Mouse (Mus musculus): ENCODE measurements around the gene Ptprd. TPM values are rescaled to one million over a fixed set of nuclear protein-coding genes. Genes with fewer than 3 reads are reported as not detected.

Gene Ptprd
- polyA plus RNA-seq (2015; fragmentation: Nextera tagmentation; extraction: Ambion mirVana), result 11.6 and 14.0 TPM in 2 replicates

GRCm38 (mm10) chr4:78211529-78212494 lies at the start of gene Ptprd:
Gene Ptprd (minus strand): TSS chr4:78211961.
- Histone ChIP-seq H3K27ac (ENCODE audit: low read length) (no peak within 1 kb of the TSS), H3K4me2 (ENCODE audit: low read depth, low read length) (peak within 1 kb of the TSS; percentile 84), H3K4me3 (ENCODE audit: low read length) (peak within 1 kb of the TSS; percentile 49), H3K9ac (ENCODE audit: low read length) (no peak within 1 kb of the TSS), H3K27me3 (ENCODE audit: control insufficient read depth, insufficient read depth, low read depth, low read length) (peaks cover 21% of the 10 kb centered on the region), H3K36me3 (ENCODE audit: control insufficient read depth, insufficient read depth, low read length) (no peaks in the 10 kb centered on the region), H3K4me1 (replicated peaks; ENCODE audit: control insufficient read depth, insufficient read depth, low read length) (no peaks in the 10 kb centered on the region), H3K9me3 (ENCODE audit: control insufficient read depth, low read length) (no peaks in the 10 kb centered on the region)
- WGBS, result 2% methylated on average over 58 of the region's 86 CpGs
- peak; percentile 60; the same call in 1 of the 2 replicates for ATAC-seq (ENCODE audit: low read depth)

DNA sequence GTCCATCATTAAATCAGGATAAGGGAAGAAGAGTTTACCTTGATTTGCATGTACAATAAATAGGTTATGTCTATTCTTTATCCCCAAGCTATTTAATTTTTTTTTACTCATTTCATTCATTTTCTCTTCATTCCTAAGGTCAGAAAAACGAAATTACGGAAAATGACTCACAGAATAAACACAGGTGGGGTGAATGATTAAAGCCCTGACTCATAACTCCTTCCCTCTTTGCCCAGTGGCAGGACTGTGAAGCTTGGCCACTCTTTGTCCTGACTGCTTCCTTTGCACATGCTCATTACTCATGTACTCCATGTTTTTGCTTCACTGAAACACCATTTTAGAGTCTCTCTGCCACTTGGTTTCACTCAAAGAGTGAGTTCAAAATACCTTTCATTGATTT lies 24.1 kb upstream of the Ptprd start:
- Histone ChIP-seq H3K27ac (ENCODE audit: low read length) (no peak overlapping the region), H3K4me2 (ENCODE audit: low read depth, low read length) (no peak overlapping the region), H3K27me3 (ENCODE audit: control insufficient read depth, insufficient read depth, low read depth, low read length) (no peaks in the 10 kb centered on the region), H3K4me1 (replicated peaks; ENCODE audit: control insufficient read depth, insufficient read depth, low read length) (no peaks in the 10 kb centered on the region), H3K9ac (ENCODE audit: low read length) (no peak overlapping the region), H3K36me3 (ENCODE audit: control insufficient read depth, insufficient read depth, low read length) (no peaks in the 10 kb centered on the region), H3K9me3 (ENCODE audit: control insufficient read depth, low read length) (no peaks in the 10 kb centered on the region), H3K4me3 (ENCODE audit: low read length) (no peak overlapping the region)
- ATAC-seq (ENCODE audit: low read depth), result no peak
- WGBS, result 62% methylated on average over 2 of the region's 2 CpGs

DNA sequence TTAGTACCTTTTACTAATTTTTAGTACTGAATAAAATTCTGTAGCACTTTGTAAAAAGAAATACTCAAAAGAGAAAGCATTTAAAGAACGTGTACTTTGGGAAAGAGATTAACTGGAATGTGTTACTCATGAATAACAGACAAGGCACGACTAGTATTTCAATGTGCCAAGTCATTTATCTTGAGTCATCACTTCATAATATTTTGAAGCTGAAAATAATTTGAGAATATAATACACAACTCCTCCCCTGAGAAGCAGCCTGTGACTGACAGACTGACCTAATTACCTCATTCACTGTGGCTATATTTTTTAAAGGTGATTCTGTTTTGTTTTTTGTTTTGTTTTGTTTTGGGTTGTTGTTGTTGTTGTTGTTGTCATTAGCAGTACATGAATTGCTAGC lies 23.6 kb upstream of the Ptprd start:
- no peak overlapping the region for H3K9ac ChIP-seq (ENCODE audit: low read length)

DNA sequence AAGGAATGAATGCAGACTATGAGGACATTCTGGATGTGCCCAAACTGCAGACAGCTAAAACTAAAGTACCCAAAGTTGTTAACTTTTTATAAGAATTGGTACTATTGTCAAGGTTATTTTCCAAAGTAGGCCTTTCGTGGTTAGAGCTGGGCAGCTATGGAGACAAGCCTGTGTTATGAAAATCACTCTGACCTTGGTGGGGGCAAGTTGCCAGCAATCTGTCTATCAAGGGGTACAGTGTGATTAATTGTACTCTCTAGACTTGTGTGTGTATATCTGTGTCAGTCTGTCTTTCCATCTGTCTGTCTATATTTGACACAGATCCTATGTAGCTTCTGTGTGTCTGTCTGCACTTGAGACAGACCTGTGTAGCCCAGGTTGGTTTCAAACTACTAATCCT lies 22.9 kb upstream of the Ptprd start:
- Histone ChIP-seq H3K27ac (ENCODE audit: low read length) (no peak overlapping the region), H3K9ac (ENCODE audit: low read length) (no peak overlapping the region), H3K4me1 (replicated peaks; ENCODE audit: control insufficient read depth, insufficient read depth, low read length) (no peaks in the 10 kb centered on the region), H3K36me3 (ENCODE audit: control insufficient read depth, insufficient read depth, low read length) (no peaks in the 10 kb centered on the region), H3K4me3 (ENCODE audit: low read length) (no peak overlapping the region), H3K9me3 (ENCODE audit: control insufficient read depth, low read length) (no peaks in the 10 kb centered on the region), H3K27me3 (ENCODE audit: control insufficient read depth, insufficient read depth, low read depth, low read length) (no peaks in the 10 kb centered on the region), H3K4me2 (ENCODE audit: low read depth, low read length) (no peak overlapping the region)
- WGBS, result 76% methylated on average over 1 of the region's 1 CpGs
- no peak for ATAC-seq (ENCODE audit: low read depth)

More for the DNA sequence above, 23.6 kb upstream of the Ptprd start:
- Histone ChIP-seq H3K36me3 (ENCODE audit: control insufficient read depth, insufficient read depth, low read length) (no peaks in the 10 kb centered on the region), H3K4me3 (ENCODE audit: low read length) (no peak overlapping the region), H3K4me2 (ENCODE audit: low read depth, low read length) (no peak overlapping the region), H3K4me1 (replicated peaks; ENCODE audit: control insufficient read depth, insufficient read depth, low read length) (no peaks in the 10 kb centered on the region), H3K27ac (ENCODE audit: low read length) (no peak overlapping the region), H3K9me3 (ENCODE audit: control insufficient read depth, low read length) (no peaks in the 10 kb centered on the region), H3K27me3 (ENCODE audit: control insufficient read depth, insufficient read depth, low read depth, low read length) (no peaks in the 10 kb centered on the region)
- ATAC-seq (ENCODE audit: low read depth), result no peak
- WGBS, result 45% methylated on average over 2 of the region's 2 CpGs

DNA sequence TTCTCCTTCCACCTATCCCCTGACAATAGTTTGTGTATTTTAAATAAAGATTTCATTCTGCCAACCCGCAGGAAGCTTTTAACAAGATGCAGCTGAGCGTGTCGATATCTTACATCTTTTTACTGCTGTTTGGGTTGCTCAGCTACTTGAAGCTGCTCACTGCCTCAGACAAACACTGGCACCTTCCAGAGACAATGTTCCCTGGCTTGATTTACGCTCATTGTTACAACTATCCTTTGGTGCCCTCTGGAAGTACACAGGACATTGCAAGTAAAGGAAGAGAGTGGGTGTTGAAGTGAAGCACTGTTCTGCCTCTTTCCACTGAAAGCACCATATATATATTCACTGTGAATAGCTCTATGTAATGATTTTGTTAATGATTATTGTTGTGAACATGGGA lies 2.2 kb upstream of the Ptprd start:
- Histone ChIP-seq H3K27me3 (ENCODE audit: control insufficient read depth, insufficient read depth, low read depth, low read length) (peaks cover 21% of the 10 kb centered on the region), H3K4me3 (ENCODE audit: low read length) (no peak overlapping the region), H3K36me3 (ENCODE audit: control insufficient read depth, insufficient read depth, low read length) (no peaks in the 10 kb centered on the region), H3K4me2 (ENCODE audit: low read depth, low read length) (no peak overlapping the region), H3K9ac (ENCODE audit: low read length) (no peak overlapping the region), H3K27ac (ENCODE audit: low read length) (no peak overlapping the region), H3K9me3 (ENCODE audit: control insufficient read depth, low read length) (no peaks in the 10 kb centered on the region), H3K4me1 (replicated peaks; ENCODE audit: control insufficient read depth, insufficient read depth, low read length) (no peaks in the 10 kb centered on the region)
- no peak for ATAC-seq (ENCODE audit: low read depth)
- 75% methylated on average over 4 of the region's 4 CpGs for WGBS

DNA sequence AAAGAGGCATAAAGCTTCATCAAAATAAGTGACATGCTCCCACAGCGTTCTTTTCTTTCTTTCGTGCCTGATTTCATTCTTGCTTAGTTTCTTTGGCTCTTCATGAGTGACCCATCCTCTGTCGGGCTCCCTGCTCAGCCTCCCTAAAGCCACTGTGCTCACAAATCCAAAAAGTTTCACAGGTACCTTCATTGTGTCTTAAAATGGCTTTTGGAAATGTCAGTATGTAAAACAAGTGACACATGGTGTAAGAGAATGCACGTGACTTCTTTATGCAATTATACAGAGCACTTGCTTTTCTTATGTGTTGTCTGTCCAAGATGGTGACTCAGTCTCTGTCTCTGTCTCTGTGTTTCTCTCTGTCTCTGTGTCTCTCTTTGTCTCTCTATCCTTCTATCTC lies 1.2 kb upstream of the Ptprd start:
- no peak overlapping the region for H3K27ac ChIP-seq (ENCODE audit: low read length)
- no peak overlapping the region for H3K4me3 ChIP-seq (ENCODE audit: low read length)
- H3K4me2 ChIP-seq (ENCODE audit: low read depth, low read length), result no peak overlapping the region
- no peaks in the 10 kb centered on the region for H3K9me3 ChIP-seq (ENCODE audit: control insufficient read depth, low read length)
- ATAC-seq (ENCODE audit: low read depth), result no peak
- peaks cover 21% of the 10 kb centered on the region for H3K27me3 ChIP-seq (ENCODE audit: control insufficient read depth, insufficient read depth, low read depth, low read length)
- H3K4me1 ChIP-seq (replicated peaks; ENCODE audit: control insufficient read depth, insufficient read depth, low read length), result no peaks in the 10 kb centered on the region
- no peak overlapping the region for H3K9ac ChIP-seq (ENCODE audit: low read length)
- H3K36me3 ChIP-seq (ENCODE audit: control insufficient read depth, insufficient read depth, low read length), result no peaks in the 10 kb centered on the region
- 74% methylated on average over 4 of the region's 4 CpGs for WGBS

- no peak overlapping the region for H3K9ac ChIP-seq (ENCODE audit: low read length)
- peak overlapping the region; percentile 84 for H3K4me2 ChIP-seq (ENCODE audit: low read depth, low read length)
- H3K9me3 ChIP-seq (ENCODE audit: control insufficient read depth, low read length), result no peaks in the 10 kb centered on the region
- H3K4me3 ChIP-seq (ENCODE audit: low read length), result peak overlapping the region; percentile 49; the same call in 1 of the 2 replicates
- H3K27ac ChIP-seq (ENCODE audit: low read length), result no peak overlapping the region
- no peaks in the 10 kb centered on the region for H3K4me1 ChIP-seq (replicated peaks; ENCODE audit: control insufficient read depth, insufficient read depth, low read length)
- no peak for ATAC-seq (ENCODE audit: low read depth)
- 25% methylated on average over 9 of the region's 9 CpGs for WGBS
- H3K36me3 ChIP-seq (ENCODE audit: control insufficient read depth, insufficient read depth, low read length), result no peaks in the 10 kb centered on the region
- H3K27me3 ChIP-seq (ENCODE audit: control insufficient read depth, insufficient read depth, low read depth, low read length), result peaks cover 21% of the 10 kb centered on the region
These were observed 758 bp downstream of the Ptprd start for GRCm38 (mm10) chr4:78210878-78211528.

DNA sequence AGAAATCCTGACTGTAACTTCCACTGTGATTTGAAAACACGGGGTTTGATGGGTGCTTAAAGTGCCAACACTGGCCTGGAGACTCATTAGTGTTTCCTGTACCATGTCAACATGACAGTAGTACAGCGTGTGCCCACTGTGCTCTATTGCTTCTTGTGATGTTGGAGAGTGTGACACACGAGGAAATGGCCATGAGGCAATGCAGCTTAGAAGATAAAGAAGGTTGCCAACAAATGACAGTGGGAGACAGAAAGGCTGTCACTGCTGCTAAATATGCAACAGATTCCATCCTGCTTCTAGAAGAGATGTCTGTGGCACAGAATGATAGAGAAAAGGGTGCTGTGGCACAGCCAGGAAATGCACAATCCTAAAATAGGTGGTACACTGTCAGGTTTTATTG lies 6.7 kb downstream of the Ptprd start:
- Histone ChIP-seq H3K27me3 (ENCODE audit: control insufficient read depth, insufficient read depth, low read depth, low read length) (no peaks in the 10 kb centered on the region), H3K4me2 (ENCODE audit: low read depth, low read length) (no peak overlapping the region), H3K27ac (ENCODE audit: low read length) (no peak overlapping the region), H3K4me1 (replicated peaks; ENCODE audit: control insufficient read depth, insufficient read depth, low read length) (no peaks in the 10 kb centered on the region), H3K9me3 (ENCODE audit: control insufficient read depth, low read length) (no peaks in the 10 kb centered on the region), H3K4me3 (ENCODE audit: low read length) (no peak overlapping the region), H3K36me3 (ENCODE audit: control insufficient read depth, insufficient read depth, low read length) (no peaks in the 10 kb centered on the region), H3K9ac (ENCODE audit: low read length) (no peak overlapping the region)
- no peak for ATAC-seq (ENCODE audit: low read depth)
- WGBS, result 37% methylated on average over 3 of the region's 3 CpGs

DNA sequence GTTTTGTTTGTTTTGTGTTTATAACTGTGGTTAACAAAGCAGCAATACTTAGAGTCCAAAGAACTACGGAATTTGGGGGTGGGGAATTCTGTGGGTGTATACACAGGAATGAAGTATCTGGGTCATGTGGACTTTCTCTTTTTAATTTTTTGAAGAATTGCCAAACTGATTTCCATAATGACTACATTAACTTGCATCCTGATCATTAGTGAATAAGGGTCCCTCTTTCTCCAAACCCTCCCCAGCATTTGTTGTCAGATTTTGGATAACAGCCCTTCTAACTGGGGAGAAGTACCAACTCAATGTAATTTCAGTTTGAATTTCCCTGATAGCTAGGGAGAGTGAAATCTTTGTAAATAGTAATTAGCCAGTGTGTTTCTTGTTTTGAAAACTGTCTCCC lies 43.3 kb downstream of the Ptprd start:
- H3K27ac ChIP-seq (ENCODE audit: low read length), result no peak overlapping the region
- no peak overlapping the region for H3K4me2 ChIP-seq (ENCODE audit: low read depth, low read length)
- no peak overlapping the region for H3K9ac ChIP-seq (ENCODE audit: low read length)
- no peaks in the 10 kb centered on the region for H3K27me3 ChIP-seq (ENCODE audit: control insufficient read depth, insufficient read depth, low read depth, low read length)
- H3K4me1 ChIP-seq (replicated peaks; ENCODE audit: control insufficient read depth, insufficient read depth, low read length), result no peaks in the 10 kb centered on the region
- no peak for ATAC-seq (ENCODE audit: low read depth)
- H3K9me3 ChIP-seq (ENCODE audit: control insufficient read depth, low read length), result no peaks in the 10 kb centered on the region
- H3K36me3 ChIP-seq (ENCODE audit: control insufficient read depth, insufficient read depth, low read length), result no peaks in the 10 kb centered on the region
- WGBS, result 72% methylated on average over 1 of the region's 1 CpGs
- H3K4me3 ChIP-seq (ENCODE audit: low read length), result no peak overlapping the region

All from lung, embryonic 16.5 days (tissue).